Mouse (Mus musculus) adrenal gland, adult (tissue): Measurements from ENCODE around the gene Hist1h3c.
A peak's percentile ranks its signal among the peaks of the same experiment; 100 is the strongest.

ENCODE experiments used
- DNase-seq, 2 experiments: peaks; one replicate each; pipeline ENCODE4 v3.0.0; 2022 to 2023; ENCODE audit warnings: low spot score in 1 of 2; ENCODE audit not compliant: inconsistent age in 2 of 2

The Hist1h3c gene

GRCm38 (mm10) chr13:23757921-23758320 is 12.5 kb upstream of the Hist1h3c start:
- no peak for DNase-seq

DNA sequence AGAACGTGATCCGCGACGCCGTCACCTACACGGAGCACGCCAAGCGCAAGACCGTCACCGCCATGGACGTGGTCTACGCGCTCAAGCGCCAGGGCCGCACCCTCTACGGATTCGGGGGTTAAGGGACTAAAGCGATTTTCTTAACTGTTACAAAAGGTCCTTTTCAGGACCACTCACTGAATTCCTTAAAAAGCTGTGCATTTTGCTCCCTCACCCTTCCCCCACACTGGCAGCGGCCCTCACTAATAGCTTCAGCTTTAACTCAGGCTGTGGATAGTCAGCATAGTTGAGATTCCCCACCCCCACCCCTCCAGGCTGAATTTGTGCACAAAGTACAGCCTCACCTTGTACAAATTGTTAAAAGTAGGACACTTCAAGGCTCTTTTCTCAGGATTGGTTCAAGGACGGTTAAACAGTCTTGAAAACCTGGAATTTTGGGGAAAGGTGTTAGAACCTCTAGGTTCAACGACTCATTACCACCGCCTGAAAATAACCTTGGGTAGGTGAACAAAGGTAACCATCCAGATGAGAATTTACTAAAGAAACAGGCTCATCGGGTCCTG is 11.9 kb upstream of the Hist1h3c start:
- no peak for DNase-seq

GRCm38 (mm10) chr13:23756790-23757189 is 11.4 kb upstream of the Hist1h3c start, which contains the start of gene Hist1h4b:
Gene Hist1h4b, plus strand, starts transcription at chr13:23757013.
- peak; percentile 87 to 96 for DNase-seq

- no peak for DNase-seq
These were observed 9.6 kb upstream of the Hist1h3c start for GRCm38 (mm10) chr13:23755000-23755399.

- DNase-seq, result no peak
These were observed 8.1 kb upstream of the Hist1h3c start for GRCm38 (mm10) chr13:23753314-23754078.

GRCm38 (mm10) chr13:23752742-23753172 is 7.4 kb upstream of the Hist1h3c start:
- no peak for DNase-seq

DNA sequence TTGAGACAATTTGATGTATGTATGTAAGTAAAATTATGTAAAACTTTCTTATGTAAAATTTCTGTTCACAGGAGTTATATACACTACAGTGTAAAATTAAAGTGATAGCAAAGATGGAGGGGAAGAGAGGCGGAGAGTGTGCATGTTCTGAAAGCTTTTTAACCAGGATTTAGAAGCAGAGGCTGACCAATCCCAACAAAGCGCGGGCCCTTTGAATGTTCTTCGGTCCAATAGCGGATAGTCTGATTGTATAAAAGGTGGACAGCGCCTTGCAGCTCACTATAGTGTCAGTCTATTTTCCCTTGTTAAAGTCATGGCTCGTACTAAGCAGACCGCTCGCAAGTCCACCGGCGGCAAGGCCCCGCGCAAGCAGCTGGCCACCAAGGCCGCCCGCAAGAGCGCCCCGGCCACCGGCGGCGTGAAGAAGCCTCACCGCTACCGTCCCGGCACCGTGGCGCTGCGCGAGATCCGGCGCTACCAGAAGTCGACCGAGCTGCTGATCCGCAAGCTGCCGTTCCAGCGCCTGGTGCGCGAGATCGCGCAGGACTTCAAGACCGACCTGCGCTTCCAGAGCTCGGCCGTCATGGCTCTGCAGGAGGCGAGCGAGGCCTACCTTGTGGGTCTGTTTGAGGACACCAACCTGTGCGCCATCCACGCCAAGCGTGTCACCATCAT is 6.8 kb upstream of the Hist1h3c start, which contains the start of gene Hist1h3b:
Hist1h3b (plus strand) TSS at position 201 of the 675 bp plus-strand sequence.
- DNase-seq, result peak; percentile 84 to 95

- peak in 1 of 2 experiments; percentile 62 for DNase-seq
These were observed 6.1 kb upstream of the Hist1h3c start for GRCm38 (mm10) chr13:23751478-23751956.

- peak; percentile 58 to 85 for DNase-seq
These were observed 5.6 kb upstream of the Hist1h3c start, which contains the start of gene Hist1h2ab for GRCm38 (mm10) chr13:23750839-23751477. Gene Hist1h2ab, plus strand, starts transcription at chr13:23751126.

- DNase-seq, result no peak
These were observed 4.2 kb upstream of the Hist1h3c start for GRCm38 (mm10) chr13:23749563-23750121.

- no peak for DNase-seq
These were observed 2.5 kb upstream of the Hist1h3c start for GRCm38 (mm10) chr13:23747892-23748288.

GRCm38 (mm10) chr13:23747081-23747891 is 1.9 kb upstream of the Hist1h3c start:
- DNase-seq, result no peak

DNA sequence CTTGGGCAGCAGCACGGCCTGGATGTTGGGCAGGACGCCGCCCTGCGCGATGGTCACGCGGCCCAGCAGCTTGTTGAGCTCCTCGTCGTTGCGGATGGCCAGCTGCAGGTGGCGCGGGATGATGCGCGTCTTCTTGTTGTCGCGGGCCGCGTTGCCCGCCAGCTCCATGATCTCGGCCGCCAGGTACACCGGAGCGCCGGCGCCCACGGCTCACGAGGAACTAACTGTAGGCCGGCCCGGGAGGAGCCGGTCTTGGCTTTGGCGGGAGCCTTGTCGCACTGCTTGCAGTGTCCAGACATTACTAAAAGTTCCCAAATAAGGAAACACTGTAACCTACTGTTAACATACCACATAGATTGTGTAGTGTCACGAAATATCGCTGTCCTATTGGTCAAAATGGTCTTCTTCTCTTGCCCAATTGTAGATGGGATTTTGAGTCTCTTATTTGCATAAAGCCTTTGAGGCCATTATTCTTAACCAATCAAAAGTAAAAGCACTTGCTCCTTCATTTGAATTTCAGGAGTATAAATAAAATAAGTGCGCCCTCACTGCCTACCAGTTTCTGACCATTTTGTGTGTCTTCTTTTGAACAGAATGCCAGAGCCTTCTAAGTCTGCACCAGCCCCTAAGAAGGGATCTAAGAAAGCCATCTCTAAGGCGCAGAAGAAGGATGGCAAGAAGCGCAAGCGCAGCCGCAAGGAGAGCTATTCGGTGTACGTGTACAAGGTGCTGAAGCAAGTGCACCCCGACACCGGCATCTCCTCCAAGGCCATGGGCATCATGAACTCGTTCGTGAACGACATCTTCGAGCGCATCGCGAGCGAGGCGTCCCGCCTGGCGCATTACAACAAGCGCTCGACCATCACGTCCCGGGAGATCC is 1.0 kb upstream of the Hist1h3c start, which contains the start of gene Hist1h2bb:
Hist1h2bb (plus strand) TSS at position 534 of the 880 bp plus-strand sequence.
- peak; percentile 84 to 95 for DNase-seq

DNA sequence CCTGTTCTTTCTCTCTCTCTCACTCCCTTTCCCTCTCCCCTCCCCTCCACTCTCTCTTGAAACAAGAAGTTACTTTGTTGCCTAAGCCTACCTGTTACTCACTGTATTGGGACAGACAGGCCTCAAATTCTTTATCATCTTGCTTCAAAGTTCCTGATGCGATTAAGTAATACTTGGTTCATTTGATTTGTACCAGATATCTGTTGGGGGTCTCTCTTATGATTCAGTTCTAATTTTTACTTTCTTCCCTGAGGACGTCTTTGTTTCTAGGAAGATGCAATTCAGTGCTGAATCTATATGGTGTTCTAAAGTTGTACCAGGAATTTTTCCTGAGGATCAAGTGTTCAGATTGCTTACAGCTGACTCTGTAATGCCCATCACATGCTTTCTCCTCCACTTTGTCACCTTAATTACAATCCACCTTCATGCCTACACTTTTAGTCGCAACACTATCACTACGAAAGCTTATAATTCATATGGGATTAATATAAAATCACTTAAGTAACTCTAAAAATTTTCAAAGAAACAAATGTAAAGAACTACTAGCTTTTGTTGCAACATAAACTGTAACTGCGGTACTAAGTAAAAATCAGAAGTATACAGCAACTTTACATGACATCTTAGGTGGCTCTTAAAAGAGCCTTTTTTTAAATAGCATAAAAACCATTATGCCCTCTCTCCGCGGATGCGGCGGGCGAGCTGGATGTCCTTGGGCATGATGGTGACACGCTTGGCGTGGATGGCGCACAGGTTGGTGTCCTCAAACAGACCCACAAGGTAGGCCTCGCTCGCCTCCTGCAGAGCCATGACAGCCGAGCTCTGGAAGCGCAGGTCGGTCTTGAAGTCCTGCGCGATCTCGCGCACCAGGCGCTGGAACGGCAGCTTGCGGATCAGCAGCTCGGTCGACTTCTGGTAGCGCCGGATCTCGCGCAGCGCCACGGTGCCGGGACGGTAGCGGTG is 701 bp downstream of the Hist1h3c start:
- peak in 1 of 2 experiments; percentile 55 for DNase-seq

GRCm38 (mm10) chr13:23743963-23744362 is 1.4 kb downstream of the Hist1h3c start:
- no peak for DNase-seq

DNA sequence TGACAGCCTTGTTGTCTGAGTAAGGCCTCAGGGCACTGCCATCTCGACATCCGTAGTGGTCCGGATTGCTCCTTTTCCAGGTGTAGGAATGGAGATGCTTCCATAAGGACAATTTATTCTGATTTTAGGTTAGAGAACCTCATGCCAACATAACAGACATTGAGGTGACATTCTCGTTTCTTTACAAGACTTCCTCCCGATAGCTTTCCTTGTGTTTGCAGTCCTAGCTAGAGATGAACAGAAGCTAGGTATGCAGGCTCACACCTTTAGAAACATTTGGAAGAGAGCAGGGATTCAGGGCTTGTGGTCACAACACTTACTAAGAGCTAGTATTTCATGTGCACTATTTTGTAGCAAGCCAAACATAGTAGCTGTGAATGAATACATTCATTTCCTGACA is 2.2 kb downstream of the Hist1h3c start:
- DNase-seq, result no peak

DNA sequence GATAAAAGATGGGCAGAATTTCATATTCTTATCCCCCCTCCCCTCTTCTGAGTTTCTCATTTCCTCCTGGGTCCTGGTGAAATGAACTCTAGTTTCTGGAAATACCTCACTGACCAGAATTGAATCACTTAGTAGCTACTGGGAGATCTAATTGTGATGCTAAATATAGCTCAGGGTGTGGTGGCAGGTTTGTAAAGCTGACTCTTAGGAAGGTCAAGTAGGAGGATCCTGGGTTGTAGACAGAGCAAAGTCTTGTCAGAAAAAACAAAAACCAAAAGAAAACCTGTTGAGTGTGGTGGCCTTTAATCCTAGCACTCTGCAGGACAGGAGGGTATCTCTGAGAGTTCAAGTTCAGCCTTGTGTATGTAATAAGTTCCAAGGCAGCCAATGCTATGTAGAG is 3.4 kb downstream of the Hist1h3c start:
- no peak for DNase-seq

DNA sequence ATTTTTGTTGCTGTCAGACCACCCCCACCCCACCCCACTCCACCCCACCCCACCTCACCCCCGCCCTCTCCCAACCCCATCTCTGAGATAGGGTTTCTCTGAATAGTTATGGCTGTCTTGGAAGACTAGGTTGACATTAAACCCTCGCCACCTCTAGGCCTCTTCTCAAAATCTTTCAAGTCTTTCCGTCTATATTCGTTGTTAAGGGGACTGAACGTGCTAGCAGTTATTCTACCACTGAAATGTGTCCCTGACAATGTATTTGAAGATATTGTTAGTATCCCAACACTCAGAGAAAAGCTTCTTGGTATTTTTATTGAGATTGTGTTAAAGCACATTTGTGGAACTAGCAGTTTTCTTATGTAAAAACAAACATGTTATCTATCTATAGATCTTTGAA is 4.5 kb downstream of the Hist1h3c start:
- DNase-seq, result no peak
